Mouse (Mus musculus): Measurements from ENCODE around the gene Adat3. TPM values are rescaled to one million over a fixed set of nuclear protein-coding genes. Genes with fewer than 3 reads are reported as not detected.

Adat3 gene
- polyA plus RNA-seq, 1 experiment from 2014 or later, result 11.9 TPM

GRCm38 (mm10) chr10:80570871-80571836 is 31.5 kb upstream of the Adat3 start:
- Histone ChIP-seq H3K4me3 (peak overlapping the region; percentile 41), H3K27me3 (ENCODE audit: poor library complexity, severe bottlenecking) (no peaks in the 10 kb centered on the region), H3K27ac (peak overlapping the region; percentile 85), H3K36me3 (replicated peaks) (peaks cover 24% of the 10 kb centered on the region), H3K9me3 (no peaks in the 10 kb centered on the region), H3K4me1 (peaks cover 89% of the 10 kb centered on the region)
- 21% methylated on average over 30 of the region's 30 CpGs for WGBS
- peak; percentile 44 for DNase-seq (ENCODE audit: extremely low spot score, low spot score)

GRCm38 (mm10) chr10:80572477-80572876 is 30.2 kb upstream of the Adat3 start:
- H3K27ac ChIP-seq, result no peak overlapping the region
- H3K36me3 ChIP-seq (replicated peaks), result peaks cover 18% of the 10 kb centered on the region
- H3K4me1 ChIP-seq, result peaks cover 89% of the 10 kb centered on the region
- 81% methylated on average over 2 of the region's 2 CpGs for WGBS
- no peak for DNase-seq (ENCODE audit: extremely low spot score, low spot score)
- H3K27me3 ChIP-seq (ENCODE audit: poor library complexity, severe bottlenecking), result no peaks in the 10 kb centered on the region
- H3K9me3 ChIP-seq, result no peaks in the 10 kb centered on the region
- H3K4me3 ChIP-seq, result peak overlapping the region; percentile 6; the same call in 1 of the 2 replicates

- no peak for DNase-seq (ENCODE audit: extremely low spot score, low spot score)
- peak overlapping the region; percentile 13; the same call in 1 of the 2 replicates for H3K27ac ChIP-seq
- 56% methylated on average over 9 of the region's 9 CpGs for WGBS
- H3K4me1 ChIP-seq, result peaks cover 98% of the 10 kb centered on the region
- H3K9me3 ChIP-seq, result no peaks in the 10 kb centered on the region
- peaks cover 4% of the 10 kb centered on the region for H3K36me3 ChIP-seq (replicated peaks)
- H3K4me3 ChIP-seq, result peak overlapping the region; percentile 85; the same call in 1 of the 2 replicates
- no peaks in the 10 kb centered on the region for H3K27me3 ChIP-seq (ENCODE audit: poor library complexity, severe bottlenecking)
Measured at GRCm38 (mm10) chr10:80573944-80574343, 28.7 kb upstream of the Adat3 start.

DNA sequence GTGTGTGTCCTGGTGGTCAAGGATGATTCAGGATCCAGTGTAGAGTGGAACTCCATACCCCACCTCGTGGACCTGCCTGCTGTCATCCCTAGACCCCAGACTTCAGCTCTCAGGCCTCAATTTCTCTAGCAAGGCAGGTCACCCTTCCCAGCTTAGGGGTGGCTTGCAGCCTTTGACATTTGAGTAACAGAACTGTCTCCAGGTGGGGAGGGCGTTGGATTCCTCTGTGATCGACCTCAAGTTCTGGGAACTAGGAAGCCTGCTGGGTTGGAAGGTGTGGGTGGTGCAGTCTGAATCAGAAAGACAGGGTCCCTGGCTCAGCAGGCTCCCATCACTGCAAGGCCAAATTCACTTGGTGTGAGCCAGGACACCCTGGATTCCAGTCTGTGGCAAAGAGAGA is 27.8 kb upstream of the Adat3 start:
- no peak for DNase-seq (ENCODE audit: extremely low spot score, low spot score)
- Histone ChIP-seq H3K4me1 (peaks cover 95% of the 10 kb centered on the region), H3K4me3 (peak overlapping the region; percentile 85), H3K27me3 (ENCODE audit: poor library complexity, severe bottlenecking) (no peaks in the 10 kb centered on the region), H3K9me3 (no peaks in the 10 kb centered on the region), H3K27ac (no peak overlapping the region), H3K36me3 (replicated peaks) (no peaks in the 10 kb centered on the region)
- 79% methylated on average over 3 of the region's 3 CpGs for WGBS

DNA sequence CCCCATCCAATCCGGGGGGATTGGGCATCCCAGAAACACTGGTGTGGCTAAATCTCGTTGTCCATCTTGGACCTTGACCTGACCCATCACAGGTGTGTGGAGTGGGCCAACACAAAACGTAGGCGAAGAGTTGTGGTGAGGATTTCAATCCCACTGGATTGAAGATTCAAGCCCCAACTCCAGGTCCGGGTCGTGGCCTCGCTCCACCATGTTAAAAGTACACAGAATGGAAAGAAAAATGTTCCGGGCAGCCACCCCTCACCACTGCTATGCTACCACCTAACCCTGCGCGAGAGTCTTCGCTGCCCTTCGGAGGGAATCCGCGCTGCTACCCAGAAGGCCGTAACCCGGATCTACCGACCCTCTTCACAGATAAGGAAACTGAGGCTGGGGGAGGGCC is 26.8 kb upstream of the Adat3 start:
- H3K27ac ChIP-seq, result peak overlapping the region; percentile 91

GRCm38 (mm10) chr10:80576351-80577194 is 26.1 kb upstream of the Adat3 start:
- peak overlapping the region; percentile 91 for H3K27ac ChIP-seq
- no peaks in the 10 kb centered on the region; the same call in 1 of the 2 replicates for H3K36me3 ChIP-seq (replicated peaks)
- H3K4me3 ChIP-seq, result peak overlapping the region; percentile 85
- under 1% methylated on average over 95 of the region's 96 CpGs for WGBS
- H3K9me3 ChIP-seq, result no peaks in the 10 kb centered on the region
- no peaks in the 10 kb centered on the region for H3K27me3 ChIP-seq (ENCODE audit: poor library complexity, severe bottlenecking)
- H3K4me1 ChIP-seq, result peaks cover 78% of the 10 kb centered on the region
- DNase-seq (ENCODE audit: extremely low spot score, low spot score), result peak; percentile 62

More for the DNA sequence above, 26.8 kb upstream of the Adat3 start:
- no peak for DNase-seq (ENCODE audit: extremely low spot score, low spot score)
- H3K4me3 ChIP-seq, result peak overlapping the region; percentile 85
- peaks cover 85% of the 10 kb centered on the region for H3K4me1 ChIP-seq
- H3K36me3 ChIP-seq (replicated peaks), result no peaks in the 10 kb centered on the region
- WGBS, result 16% methylated on average over 17 of the region's 17 CpGs
- H3K9me3 ChIP-seq, result no peaks in the 10 kb centered on the region
- no peaks in the 10 kb centered on the region for H3K27me3 ChIP-seq (ENCODE audit: poor library complexity, severe bottlenecking)

DNA sequence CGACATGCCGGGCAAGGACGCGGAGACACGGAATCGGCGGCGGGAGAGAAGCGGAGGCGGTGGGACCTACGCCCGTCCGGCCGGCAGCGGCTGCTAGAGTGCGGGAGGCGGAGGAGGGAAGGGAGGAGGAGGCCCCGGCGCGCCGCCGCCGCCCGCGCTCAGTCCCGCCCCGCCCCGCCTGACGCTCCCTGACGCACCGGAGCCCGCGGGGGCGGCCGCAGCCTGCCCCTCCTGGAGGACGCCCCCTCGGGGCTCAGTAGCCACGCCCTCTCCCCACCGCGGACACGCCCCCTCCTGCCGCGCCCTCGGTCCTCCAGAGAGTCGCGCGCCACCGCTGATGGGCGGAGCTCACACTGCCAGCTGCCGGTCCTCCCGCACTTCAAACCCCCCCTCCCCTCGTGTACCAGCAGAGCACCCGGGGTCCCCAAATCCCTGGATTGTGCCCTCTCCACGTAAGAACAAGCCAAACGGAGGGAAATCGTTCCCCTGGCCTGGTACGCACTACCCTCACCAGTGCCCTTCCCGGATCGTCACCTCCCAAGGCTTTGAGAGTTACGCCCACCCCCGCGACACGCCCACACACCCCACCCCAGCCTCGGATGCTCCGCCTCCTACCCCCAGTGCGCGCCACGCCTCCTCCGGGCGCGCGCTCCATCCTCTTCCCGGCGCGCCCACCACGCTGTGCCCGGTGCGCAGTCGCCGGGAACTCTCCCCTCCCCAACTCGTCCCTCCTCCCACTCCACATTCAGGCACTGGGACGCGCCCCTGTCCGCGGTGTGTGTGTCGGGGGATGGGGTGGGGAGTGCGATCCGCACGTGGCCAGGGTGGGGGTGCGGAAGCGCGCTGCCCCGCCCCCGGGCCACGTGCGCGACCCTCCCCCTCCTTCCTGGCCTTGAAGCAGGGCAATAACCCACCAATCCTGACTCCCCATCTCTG is 25.2 kb upstream of the Adat3 start, which contains the start of gene Klf16:
TSS of gene Klf16 (minus strand) at position 127 of the 936 bp plus-strand sequence.
- Histone ChIP-seq H3K27me3 (ENCODE audit: poor library complexity, severe bottlenecking) (no peaks in the 10 kb centered on the region), H3K4me1 (peaks cover 70% of the 10 kb centered on the region), H3K36me3 (replicated peaks) (peaks cover 4% of the 10 kb centered on the region), H3K9me3 (no peaks in the 10 kb centered on the region), H3K27ac (peak within 1 kb of the TSS; percentile 91), H3K4me3 (peak within 1 kb of the TSS; percentile 85)
- DNase-seq (ENCODE audit: extremely low spot score, low spot score), result peak; percentile 96
- WGBS, result under 1% methylated on average over 95 of the region's 97 CpGs

- peak; percentile 86 for DNase-seq (ENCODE audit: extremely low spot score, low spot score)
- H3K27ac ChIP-seq, result peak overlapping the region; percentile 91
- under 1% methylated on average over 29 of the region's 29 CpGs for WGBS
- peak overlapping the region; percentile 85 for H3K4me3 ChIP-seq
- H3K36me3 ChIP-seq (replicated peaks), result peaks cover 9% of the 10 kb centered on the region
- no peaks in the 10 kb centered on the region for H3K27me3 ChIP-seq (ENCODE audit: poor library complexity, severe bottlenecking)
- peaks cover 62% of the 10 kb centered on the region for H3K4me1 ChIP-seq
- H3K9me3 ChIP-seq, result no peaks in the 10 kb centered on the region
Measured at GRCm38 (mm10) chr10:80578131-80578750, 24.4 kb upstream of the Adat3 start.

- WGBS, result 6% methylated on average over 8 of the region's 8 CpGs
- peak overlapping the region; percentile 91 for H3K27ac ChIP-seq
- DNase-seq (ENCODE audit: extremely low spot score, low spot score), result peak; percentile 51
- peaks cover 15% of the 10 kb centered on the region for H3K36me3 ChIP-seq (replicated peaks)
- H3K9me3 ChIP-seq, result no peaks in the 10 kb centered on the region
- H3K4me1 ChIP-seq, result peaks cover 62% of the 10 kb centered on the region
- H3K4me3 ChIP-seq, result peak overlapping the region; percentile 85
- H3K27me3 ChIP-seq (ENCODE audit: poor library complexity, severe bottlenecking), result no peaks in the 10 kb centered on the region
Measured at GRCm38 (mm10) chr10:80578911-80579310, 23.8 kb upstream of the Adat3 start.

- H3K27ac ChIP-seq, result no peak overlapping the region
- H3K36me3 ChIP-seq (replicated peaks), result peaks cover 48% of the 10 kb centered on the region
- no peak overlapping the region for H3K4me3 ChIP-seq
- no peaks in the 10 kb centered on the region for H3K27me3 ChIP-seq (ENCODE audit: poor library complexity, severe bottlenecking)
- H3K9me3 ChIP-seq, result no peaks in the 10 kb centered on the region
- no peak for DNase-seq (ENCODE audit: extremely low spot score, low spot score)
- peaks cover 55% of the 10 kb centered on the region for H3K4me1 ChIP-seq
- WGBS, result 87% methylated on average over 5 of the region's 5 CpGs
Measured at GRCm38 (mm10) chr10:80583047-80583446, 19.6 kb upstream of the Adat3 start.

GRCm38 (mm10) chr10:80584045-80584488 is 18.6 kb upstream of the Adat3 start:
- WGBS, result 69% methylated on average over 12 of the region's 12 CpGs
- Histone ChIP-seq H3K4me3 (peak overlapping the region; percentile 14), H3K27ac (no peak overlapping the region), H3K36me3 (replicated peaks) (peaks cover 48% of the 10 kb centered on the region), H3K9me3 (no peaks in the 10 kb centered on the region), H3K27me3 (ENCODE audit: poor library complexity, severe bottlenecking) (no peaks in the 10 kb centered on the region), H3K4me1 (peaks cover 55% of the 10 kb centered on the region)
- DNase-seq (ENCODE audit: extremely low spot score, low spot score), result no peak
